Mouse (Mus musculus): Measurements from ENCODE around the gene Gm45261. TPM values are rescaled to one million over a fixed set of nuclear protein-coding genes. Genes with fewer than 3 reads are reported as not detected.

The Gm45261 gene
- polyA plus RNA-seq, 1 experiment from 2014 or later: not detected

DNA sequence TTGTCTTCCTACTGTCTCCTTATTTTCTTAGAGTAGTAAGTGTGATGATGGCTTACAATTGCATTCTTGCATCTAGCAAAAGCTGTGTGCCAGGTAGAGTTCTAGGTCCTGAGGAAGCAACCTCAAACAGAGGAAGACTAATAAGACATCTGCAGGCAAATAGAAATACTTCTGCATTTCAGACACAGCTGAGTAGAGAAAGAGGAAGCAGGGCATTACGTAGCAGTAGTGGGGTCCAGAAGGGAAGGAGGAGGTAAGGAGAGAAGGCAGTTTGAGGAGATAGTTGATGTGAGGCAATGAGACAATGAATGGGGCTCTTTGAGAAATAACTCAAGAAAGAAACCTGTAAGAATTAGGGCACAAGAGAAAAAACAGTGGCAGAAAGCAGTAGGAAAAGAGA is 59.3 kb downstream of the Gm45261 start:
- Histone ChIP-seq H3K4me3 (ENCODE audit: low read length) (no peak overlapping the region), H3K27me3 (ENCODE audit: control insufficient read depth, insufficient read depth, low read length) (no peaks in the 10 kb centered on the region), H3K36me3 (ENCODE audit: control insufficient read depth, insufficient read depth, low read length) (no peaks in the 10 kb centered on the region), H3K9me3 (ENCODE audit: control insufficient read depth, low read length) (no peaks in the 10 kb centered on the region), H3K4me2 (replicated peaks; ENCODE audit: low read depth, low read length) (no peak overlapping the region), H3K4me1 (ENCODE audit: control insufficient read depth, insufficient read depth, low read length) (no peaks in the 10 kb centered on the region), H3K27ac (ENCODE audit: low read depth, low read length) (no peak overlapping the region), H3K9ac (ENCODE audit: low read depth, low read length) (no peak overlapping the region)
- ATAC-seq (ENCODE audit: low FRiP score, low TSS enrichment): no peak
- 89% methylated on average over 1 of the region's 1 CpGs for WGBS

Other genes starting within 250 kb of the Gm45261 start
- gene Fam124b, start 243.0 kb downstream of the Gm45261 start, polyA plus RNA-seq (2014; fragmentation: Nextera tagmentation; extraction: Ambion mirVana): 0.84 and 1.0 TPM in 2 replicates
- gene Cul3, start 121.0 kb downstream of the Gm45261 start, polyA plus RNA-seq (2014; fragmentation: Nextera tagmentation; extraction: Ambion mirVana): 64.7 and 75.7 TPM in 2 replicates